Mouse (Mus musculus) subcutaneous adipose tissue, adult 2 months (tissue): ENCODE data around the gene Ube2h. TPM values are rescaled to one million over a fixed set of nuclear protein-coding genes. Genes with fewer than 3 reads are reported as not detected.

Experiments used
- polyA plus RNA-seq: library from polyadenylated mRNA; depleted of rRNA; stranded (reverse); fragments of >200 nt; gene quantifications from 2 replicates; pipeline ENCODE4 v1.2.3, GENCODE M21; 2012; ENCODE audit warnings: low replicate concordance; rRNA removed

Ube2h gene
- 57.1 and 58.8 TPM in 2 replicates for polyA plus RNA-seq

DNA sequence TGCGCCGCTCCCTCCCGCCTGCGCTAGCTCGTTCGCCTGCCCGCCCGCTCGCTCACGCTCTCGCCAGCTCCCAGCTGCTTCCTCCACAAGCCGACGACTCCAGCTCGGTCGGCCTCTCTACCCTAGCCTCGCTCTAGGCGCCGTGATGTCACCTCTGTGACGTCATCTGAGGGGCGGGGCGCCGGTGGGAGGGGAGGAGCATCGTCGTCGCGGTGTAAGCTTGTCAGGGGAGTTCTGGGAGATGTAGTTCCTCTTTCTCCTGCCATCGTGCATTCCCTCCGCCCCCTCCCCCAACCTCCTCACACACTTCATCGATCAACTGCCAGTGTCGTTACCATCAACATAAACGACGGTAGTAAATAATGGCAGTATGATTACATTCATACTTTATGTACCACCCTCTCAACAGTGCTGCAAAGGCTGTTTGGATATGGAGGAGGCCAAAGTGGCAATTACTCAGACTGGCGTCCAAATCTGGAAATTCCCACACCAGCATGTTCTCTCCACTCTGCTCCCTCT, at the start of gene Ube2h:
Gene Ube2h (minus strand): TSS at position 141 of the 519 bp plus-strand sequence.

Other genes starting within 250 kb of the Ube2h start
- 18.3 and 19.8 TPM in 2 replicates for gene Zc3hc1, start 86.5 kb upstream of the Ube2h start, polyA plus RNA-seq
- gene Klhdc10, start 97.3 kb upstream of the Ube2h start, polyA plus RNA-seq = 27.5 and 35.3 TPM in 2 replicates
- 42.5 and 60.0 TPM in 2 replicates for gene Tmem209, start 205.2 kb upstream of the Ube2h start, polyA plus RNA-seq
- not detected in 2 replicates for gene Ssmem1, start 205.3 kb upstream of the Ube2h start, polyA plus RNA-seq
- gene Cpa2, start 237.0 kb upstream of the Ube2h start, polyA plus RNA-seq = 0.19 and 2.8 TPM in 2 replicates